Mouse (Mus musculus) liver, embryonic 16.5 days (tissue): ENCODE data around the gene Synpo2. TPM values are rescaled to one million over a fixed set of nuclear protein-coding genes. Genes with fewer than 3 reads are reported as not detected.

Source experiments
- ATAC-seq: fragments of 200-750 bp; cut with Nextera tagmentation; 2 replicates; pipeline ENCODE4 v1.8.0; 2017; ENCODE audit warnings: low read depth, mild to moderate bottlenecking, moderate number of reproducible peaks, moderate library complexity
- H3K27ac ChIP-seq: fragments of 300-500 bp; sonication (generic); 2 replicates; pipeline ENCODE4 v1.5.1; 2014; ENCODE audit warnings: mild to moderate bottlenecking, low read length
- H3K27me3 ChIP-seq: fragments of 300-500 bp; sonication (generic); 2 replicates; pipeline ENCODE4 v1.6.1; 2014; ENCODE audit warnings: low read depth, low read length, mixed read lengths; ENCODE audit not compliant: control insufficient read depth, insufficient read depth
- H3K36me3 ChIP-seq: fragments of 300-500 bp; sonication (generic); 2 replicates; pipeline ENCODE4 v1.6.1; 2014; ENCODE audit warnings: mild to moderate bottlenecking; ENCODE audit not compliant: control insufficient read depth, insufficient read depth
- H3K4me1 ChIP-seq: fragments of 300-500 bp; sonication (generic); 2 replicates; pipeline ENCODE4 v1.6.1; 2014; ENCODE audit warnings: low read depth, low read length, mixed read lengths; ENCODE audit not compliant: control insufficient read depth
- H3K4me2 ChIP-seq: fragments of 300-500 bp; sonication (generic); 2 replicates; pipeline ENCODE4 v1.6.1; 2014; ENCODE audit warnings: low read depth, low read length, mixed read lengths
- H3K4me3 ChIP-seq: fragments of 300-500 bp; sonication (generic); 2 replicates; pipeline ENCODE4 v1.5.1; 2014; ENCODE audit warnings: low read depth, mild to moderate bottlenecking, low read length
- H3K9ac ChIP-seq: fragments of 300-500 bp; sonication (generic); 2 replicates; pipeline ENCODE4 v1.6.1; 2014; ENCODE audit warnings: low read depth, low read length
- H3K9me3 ChIP-seq: fragments of 300-500 bp; sonication (generic); replicated peaks from 2 replicates; pipeline ENCODE4 v1.6.1; 2016; ENCODE audit warnings: low read length; ENCODE audit not compliant: control insufficient read depth
- WGBS: fragments of 180-500 bp; shearing (Covaris S2); extraction: QIAGEN DNeasy Blood & Tissue Kit; methylation state at CpG from one replicate; pipeline ENCODE4 v1.1.7; 2014; ENCODE audit not compliant: insufficient replicate concordance; 5-methylcytosine and 5-hydroxymethylcytosine counted together
- polyA plus RNA-seq: library from polyadenylated mRNA; unstranded; fragments of >200 nt; fragmentation: Nextera tagmentation; extraction: Ambion mirVana; gene quantifications from 2 replicates; pipeline ENCODE4 v1.2.1, GENCODE M21; 2015

The Synpo2 gene
- polyA plus RNA-seq, 1 experiment from 2014 or later: 0.48 TPM

GRCm38 (mm10) chr3:123218646-123219045 is 17.3 kb downstream of the Synpo2 start:
- Histone ChIP-seq H3K27me3 (no peaks in the 10 kb centered on the region), H3K27ac (no peak overlapping the region), H3K4me1 (no peaks in the 10 kb centered on the region), H3K4me3 (no peak overlapping the region), H3K9ac (no peak overlapping the region), H3K36me3 (no peaks in the 10 kb centered on the region), H3K4me2 (no peak overlapping the region), H3K9me3 (no peaks in the 10 kb centered on the region)
- WGBS: 48% methylated on average over 6 of the region's 6 CpGs
- ATAC-seq: no peak

GRCm38 (mm10) chr3:123208891-123209290 is 27.1 kb downstream of the Synpo2 start:
- Histone ChIP-seq H3K4me2 (no peak overlapping the region), H3K9ac (no peak overlapping the region), H3K36me3 (no peaks in the 10 kb centered on the region), H3K27me3 (no peaks in the 10 kb centered on the region), H3K9me3 (no peaks in the 10 kb centered on the region), H3K4me3 (no peak overlapping the region), H3K27ac (no peak overlapping the region), H3K4me1 (no peaks in the 10 kb centered on the region)
- no peak for ATAC-seq
- WGBS: 44% methylated on average over 4 of the region's 4 CpGs

- no peak overlapping the region for H3K4me3 ChIP-seq
- WGBS: 36% methylated on average over 5 of the region's 5 CpGs
- no peak overlapping the region for H3K27ac ChIP-seq
- H3K27me3 ChIP-seq: no peaks in the 10 kb centered on the region
- no peaks in the 10 kb centered on the region for H3K9me3 ChIP-seq
- no peaks in the 10 kb centered on the region for H3K4me1 ChIP-seq
- no peak overlapping the region for H3K4me2 ChIP-seq
- ATAC-seq: no peak
- H3K36me3 ChIP-seq: no peaks in the 10 kb centered on the region
- no peak overlapping the region for H3K9ac ChIP-seq
These were observed 28.6 kb downstream of the Synpo2 start for GRCm38 (mm10) chr3:123207386-123207785.

- H3K36me3 ChIP-seq: no peaks in the 10 kb centered on the region
- ATAC-seq: no peak
- no peaks in the 10 kb centered on the region for H3K4me1 ChIP-seq
- H3K9me3 ChIP-seq: no peaks in the 10 kb centered on the region
- no peak overlapping the region for H3K4me3 ChIP-seq
- H3K4me2 ChIP-seq: no peak overlapping the region
- H3K27me3 ChIP-seq: no peaks in the 10 kb centered on the region
- H3K27ac ChIP-seq: no peak overlapping the region
- 64% methylated on average over 7 of the region's 7 CpGs for WGBS
- no peak overlapping the region for H3K9ac ChIP-seq
These were observed 30.5 kb downstream of the Synpo2 start for GRCm38 (mm10) chr3:123205485-123205884.

GRCm38 (mm10) chr3:123205065-123205464 is 30.9 kb downstream of the Synpo2 start:
- ATAC-seq: no peak
- no peak overlapping the region for H3K4me3 ChIP-seq
- no peaks in the 10 kb centered on the region for H3K4me1 ChIP-seq
- WGBS: 61% methylated on average over 6 of the region's 6 CpGs
- no peaks in the 10 kb centered on the region for H3K9me3 ChIP-seq
- no peak overlapping the region for H3K4me2 ChIP-seq
- no peaks in the 10 kb centered on the region for H3K36me3 ChIP-seq
- no peak overlapping the region for H3K27ac ChIP-seq
- no peak overlapping the region for H3K9ac ChIP-seq
- no peaks in the 10 kb centered on the region for H3K27me3 ChIP-seq

- H3K27ac ChIP-seq: no peak overlapping the region
- 33% methylated on average over 4 of the region's 4 CpGs for whole genome bisulfite sequencing
- H3K4me2 ChIP-seq: no peak overlapping the region
- no peaks in the 10 kb centered on the region for H3K27me3 ChIP-seq
- H3K36me3 ChIP-seq: no peaks in the 10 kb centered on the region
- H3K4me3 ChIP-seq: no peak overlapping the region
- H3K4me1 ChIP-seq: no peaks in the 10 kb centered on the region
- H3K9ac ChIP-seq: no peak overlapping the region
- no peak for ATAC-seq
- no peaks in the 10 kb centered on the region for H3K9me3 ChIP-seq
These were observed 31.3 kb downstream of the Synpo2 start for GRCm38 (mm10) chr3:123204658-123205057.

- H3K9ac ChIP-seq: no peak overlapping the region
- H3K4me3 ChIP-seq: no peak overlapping the region
- no peaks in the 10 kb centered on the region for H3K9me3 ChIP-seq
- no peaks in the 10 kb centered on the region for H3K36me3 ChIP-seq
- no peak for ATAC-seq
- no peaks in the 10 kb centered on the region for H3K27me3 ChIP-seq
- WGBS: 52% methylated on average over 2 of the region's 2 CpGs
- H3K27ac ChIP-seq: no peak overlapping the region
- no peaks in the 10 kb centered on the region for H3K4me1 ChIP-seq
- no peak overlapping the region for H3K4me2 ChIP-seq
These were observed 34.2 kb downstream of the Synpo2 start for GRCm38 (mm10) chr3:123201798-123202197.

- no peak overlapping the region for H3K4me3 ChIP-seq
- H3K4me1 ChIP-seq: no peaks in the 10 kb centered on the region
- no peaks in the 10 kb centered on the region for H3K27me3 ChIP-seq
- no peak overlapping the region for H3K27ac ChIP-seq
- H3K4me2 ChIP-seq: no peak overlapping the region
- H3K36me3 ChIP-seq: no peaks in the 10 kb centered on the region
- ATAC-seq: no peak
- 70% methylated on average over 4 of the region's 4 CpGs for WGBS
- H3K9me3 ChIP-seq: no peaks in the 10 kb centered on the region
- no peak overlapping the region for H3K9ac ChIP-seq
These were observed 42.2 kb downstream of the Synpo2 start for GRCm38 (mm10) chr3:123193740-123194139.

- Histone ChIP-seq H3K4me2 (no peak overlapping the region), H3K9ac (no peak overlapping the region), H3K36me3 (no peaks in the 10 kb centered on the region), H3K27ac (no peak overlapping the region), H3K9me3 (no peaks in the 10 kb centered on the region), H3K4me3 (no peak overlapping the region), H3K4me1 (no peaks in the 10 kb centered on the region), H3K27me3 (no peaks in the 10 kb centered on the region)
- ATAC-seq: no peak
These were observed 44.3 kb downstream of the Synpo2 start for GRCm38 (mm10) chr3:123191602-123192001.

- 71% methylated on average over 6 of the region's 6 CpGs for WGBS
- H3K4me2 ChIP-seq: no peak overlapping the region
- no peaks in the 10 kb centered on the region for H3K4me1 ChIP-seq
- H3K9me3 ChIP-seq: no peaks in the 10 kb centered on the region
- no peak overlapping the region for H3K4me3 ChIP-seq
- no peaks in the 10 kb centered on the region for H3K36me3 ChIP-seq
- ATAC-seq: no peak
- H3K27me3 ChIP-seq: no peaks in the 10 kb centered on the region
- no peak overlapping the region for H3K9ac ChIP-seq
- no peak overlapping the region for H3K27ac ChIP-seq
These were observed 45.6 kb downstream of the Synpo2 start for GRCm38 (mm10) chr3:123190329-123190728.
